Mouse (Mus musculus) brain, embryonic 18.5 days (tissue): ENCODE data around the gene Map3k6.

Experiments used
- DNase-seq: peaks from one replicate; pipeline ENCODE4 v3.0.0-alpha.2; 2012; ENCODE audit warnings: low read depth, low spot score

Gene Map3k6

GRCm38 (mm10) chr4:133252089-133252488 is 11.5 kb downstream of the Map3k6 start:
- no peak for DNase-seq

GRCm38 (mm10) chr4:133253412-133253811 is 12.8 kb downstream of the Map3k6 start:
- DNase-seq, result no peak

- DNase-seq, result no peak
Observed at GRCm38 (mm10) chr4:133255392-133255791, 14.8 kb downstream of the Map3k6 start.

GRCm38 (mm10) chr4:133256820-133257219 is 16.2 kb downstream of the Map3k6 start:
- no peak for DNase-seq

- no peak for DNase-seq
Observed at GRCm38 (mm10) chr4:133257230-133257629, 16.6 kb downstream of the Map3k6 start.

- no peak for DNase-seq
Observed at GRCm38 (mm10) chr4:133257798-133258408, 17.3 kb downstream of the Map3k6 start.

GRCm38 (mm10) chr4:133261641-133262374 is 21.2 kb downstream of the Map3k6 start:
- DNase-seq, result no peak

GRCm38 (mm10) chr4:133262375-133262765 is 21.8 kb downstream of the Map3k6 start:
- DNase-seq, result no peak

GRCm38 (mm10) chr4:133262882-133263281 is 22.3 kb downstream of the Map3k6 start, which contains the start of gene Sytl1:
Gene Sytl1, minus strand, starts transcription at chr4:133263113.
- DNase-seq, result no peak

- DNase-seq, result no peak
Observed at GRCm38 (mm10) chr4:133263756-133264155, 23.1 kb downstream of the Map3k6 start.

- DNase-seq, result no peak
Observed at GRCm38 (mm10) chr4:133264559-133264958, 23.9 kb downstream of the Map3k6 start.

GRCm38 (mm10) chr4:133265297-133265696 is 24.7 kb downstream of the Map3k6 start:
- DNase-seq, result no peak

GRCm38 (mm10) chr4:133265759-133266158 is 25.1 kb downstream of the Map3k6 start:
- DNase-seq, result no peak

GRCm38 (mm10) chr4:133266248-133266880 is 25.7 kb downstream of the Map3k6 start:
- DNase-seq, result no peak

GRCm38 (mm10) chr4:133268931-133269330 is 28.3 kb downstream of the Map3k6 start:
- DNase-seq, result no peak

GRCm38 (mm10) chr4:133269596-133269995 is 29.0 kb downstream of the Map3k6 start:
- no peak for DNase-seq

GRCm38 (mm10) chr4:133270929-133271328 is 30.3 kb downstream of the Map3k6 start:
- DNase-seq, result no peak

- peak; percentile 90 for DNase-seq
Observed at GRCm38 (mm10) chr4:133277104-133278026, 36.7 kb downstream of the Map3k6 start, which contains the start of gene Tmem222. Gene Tmem222, minus strand, starts transcription at chr4:133277792.

- DNase-seq, result no peak
Observed at GRCm38 (mm10) chr4:133278067-133278466, 37.4 kb downstream of the Map3k6 start.

- no peak for DNase-seq
Observed at GRCm38 (mm10) chr4:133278482-133278881, 37.9 kb downstream of the Map3k6 start.

- DNase-seq, result no peak
Observed at GRCm38 (mm10) chr4:133281513-133281912, 40.9 kb downstream of the Map3k6 start.
